Mouse (Mus musculus) E14TG2a.4 (cell line): ENCODE data around the gene Tmem40.

Experiments used
- CTCF ChIP-seq: conservative IDR thresholded peaks from 2 replicates; pipeline ENCODE4 v1.5.1; 2014; ENCODE audit warnings: low read length
- NANOG ChIP-seq: IDR thresholded peaks from 2 replicates; pipeline ENCODE4 v1.6.1; 2014; ENCODE audit warnings: borderline replicate concordance, low read length, mixed read lengths
- POU5F1 ChIP-seq: IDR thresholded peaks from 2 replicates; pipeline ENCODE4 v1.6.1; 2014; ENCODE audit warnings: low read length, borderline replicate concordance

DNA sequence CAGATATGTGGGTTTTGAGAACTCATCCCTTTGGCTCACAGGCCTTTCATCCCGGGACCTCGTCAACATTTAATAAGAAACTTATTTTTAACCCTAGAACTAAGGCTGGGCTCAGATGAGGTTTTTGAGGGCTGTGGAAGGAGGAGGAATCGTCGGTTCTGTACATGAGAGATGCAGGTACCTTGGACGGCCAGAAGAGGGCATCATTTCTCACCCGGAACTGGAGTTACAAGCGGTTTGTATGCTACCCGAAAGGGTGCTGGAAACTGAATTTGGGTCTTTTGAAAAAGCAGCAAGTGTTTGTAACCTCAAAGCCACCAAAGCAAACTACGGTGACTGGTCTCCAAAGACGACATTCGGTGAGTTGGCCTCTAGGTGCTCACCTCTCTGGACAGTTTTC, 60.9 kb downstream of the Tmem40 start:
- TF ChIP-seq NANOG (no peak), CTCF (peak; percentile 69), POU5F1 (no peak)
